Mouse (Mus musculus) neural tube, embryonic 11.5 days (tissue): ENCODE data around the gene Naa60. TPM values are rescaled to one million over a fixed set of nuclear protein-coding genes. Genes with fewer than 3 reads are reported as not detected.

Experiments
- ATAC-seq: fragments of 200-750 bp; cut with Nextera tagmentation; 2 replicates; pipeline ENCODE4 v1.8.0; 2017; ENCODE audit warnings: moderate number of reproducible peaks, mild to moderate bottlenecking, moderate TSS enrichment, moderate library complexity; ENCODE audit not compliant: insufficient read depth, low FRiP score, low TSS enrichment
- DNase-seq: peaks from one replicate; pipeline ENCODE4 v3.0.0-alpha.2; 2015; ENCODE audit warnings: low spot score
- H3K27ac ChIP-seq: fragments of 300-500 bp; sonication (generic); 2 replicates; pipeline ENCODE4 v1.5.1; 2014; ENCODE audit warnings: low read depth, mild to moderate bottlenecking, low read length
- H3K27me3 ChIP-seq: fragments of 300-500 bp; sonication (generic); 2 replicates; pipeline ENCODE4 v1.6.1; 2014; ENCODE audit warnings: mild to moderate bottlenecking, low read length, mixed read lengths; ENCODE audit not compliant: control insufficient read depth, insufficient read depth
- H3K36me3 ChIP-seq: fragments of 300-500 bp; sonication (generic); 2 replicates; pipeline ENCODE4 v1.6.1; 2014; ENCODE audit warnings: mild to moderate bottlenecking, low read length, moderate library complexity, mixed read lengths; ENCODE audit not compliant: control insufficient read depth, insufficient read depth
- H3K4me1 ChIP-seq: fragments of 300-500 bp; sonication (generic); 2 replicates; pipeline ENCODE4 v1.6.1; 2014; ENCODE audit warnings: low read length, mixed read lengths; ENCODE audit not compliant: control insufficient read depth, insufficient read depth
- H3K4me2 ChIP-seq: fragments of 300-500 bp; sonication (generic); 2 replicates; pipeline ENCODE4 v1.6.1; 2014; ENCODE audit warnings: low read depth, mild to moderate bottlenecking, moderate library complexity
- H3K4me3 ChIP-seq: fragments of 300-500 bp; sonication (generic); 2 replicates; pipeline ENCODE4 v1.5.1; 2014; ENCODE audit warnings: low read depth, low read length
- H3K9ac ChIP-seq: fragments of 300-500 bp; sonication (generic); 2 replicates; pipeline ENCODE4 v1.6.1; 2014; ENCODE audit warnings: mild to moderate bottlenecking, low read length
- H3K9me3 ChIP-seq: fragments of 300-500 bp; sonication (generic); 2 replicates; pipeline ENCODE4 v1.6.1; 2016; ENCODE audit warnings: low read length; ENCODE audit not compliant: control insufficient read depth
- WGBS: fragments of 180-500 bp; shearing (Covaris S2); extraction: QIAGEN DNeasy Blood & Tissue Kit; methylation state at CpG from one replicate; pipeline ENCODE4 v1.1.7; 2014; 5-methylcytosine and 5-hydroxymethylcytosine counted together
- polyA plus RNA-seq: library from polyadenylated mRNA; unstranded; fragments of >200 nt; fragmentation: Nextera tagmentation; extraction: Ambion mirVana; gene quantifications from 2 replicates; pipeline ENCODE4 v1.2.1, GENCODE M21; 2014

Naa60 gene
- polyA plus RNA-seq, 1 experiment from 2014 or later: 66.2 TPM

DNA sequence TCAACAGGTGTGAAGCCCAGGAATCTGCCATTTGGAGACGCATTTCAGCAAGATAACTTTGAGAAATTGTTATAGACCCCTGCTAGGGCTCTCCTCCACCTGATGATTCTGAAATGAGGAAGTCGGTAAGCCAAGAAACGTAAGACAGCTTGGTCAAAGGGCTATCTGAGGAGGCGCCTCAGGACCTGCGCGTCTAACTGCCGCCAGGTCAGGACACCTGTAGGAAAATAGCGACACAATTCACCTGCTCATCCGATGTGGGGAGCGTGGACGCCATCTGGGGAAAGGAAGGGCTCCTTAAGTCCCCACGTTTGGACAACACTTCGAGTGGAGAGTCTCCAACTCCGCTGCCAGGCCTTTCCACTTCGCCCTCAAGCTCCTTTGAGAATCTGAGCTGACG lies 360 bp upstream of the Naa60 start:
- Histone ChIP-seq H3K27me3 (no peaks in the 10 kb centered on the region), H3K4me3 (peak overlapping the region; percentile 52), H3K27ac (no peak overlapping the region), H3K9ac (peak overlapping the region; percentile 20), H3K4me2 (peak overlapping the region; percentile 73), H3K4me1 (peaks cover 3% of the 10 kb centered on the region; the same call in 1 of the 2 replicates), H3K9me3 (no peaks in the 10 kb centered on the region), H3K36me3 (peaks cover 2% of the 10 kb centered on the region; the same call in 1 of the 2 replicates)
- 2% methylated on average over 16 of the region's 16 CpGs for WGBS
- DNase-seq: no peak
- ATAC-seq: 0 out of 2 replicates have a peak, but pooled peaks have one; percentile 1

DNA sequence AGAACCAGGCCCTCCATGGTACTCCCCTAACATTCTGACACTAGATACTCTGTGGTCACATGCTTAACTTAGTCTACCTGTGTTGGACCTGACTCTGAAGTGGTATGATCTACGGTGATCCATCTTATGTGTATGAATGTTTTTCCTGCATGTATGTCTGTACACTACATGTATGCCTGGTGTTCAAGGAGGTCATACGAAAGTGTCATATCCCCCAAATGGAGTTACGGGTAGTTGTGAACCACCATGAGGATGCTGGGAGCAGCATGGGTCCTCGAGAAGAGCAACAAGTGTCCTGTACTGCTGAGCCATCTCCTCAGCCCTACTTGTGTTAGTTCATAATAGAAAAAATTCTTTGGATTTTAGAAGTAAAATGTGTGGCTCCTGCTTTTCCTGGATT lies 4.2 kb downstream of the Naa60 start:
- Histone ChIP-seq H3K9me3 (no peaks in the 10 kb centered on the region), H3K4me1 (peaks cover 3% of the 10 kb centered on the region; the same call in 1 of the 2 replicates), H3K27me3 (no peaks in the 10 kb centered on the region), H3K27ac (no peak overlapping the region), H3K36me3 (peaks cover 4% of the 10 kb centered on the region; the same call in 1 of the 2 replicates), H3K4me3 (no peak overlapping the region), H3K9ac (no peak overlapping the region), H3K4me2 (no peak overlapping the region)
- ATAC-seq: no peak
- WGBS: 91% methylated on average over 4 of the region's 4 CpGs
- DNase-seq: no peak

DNA sequence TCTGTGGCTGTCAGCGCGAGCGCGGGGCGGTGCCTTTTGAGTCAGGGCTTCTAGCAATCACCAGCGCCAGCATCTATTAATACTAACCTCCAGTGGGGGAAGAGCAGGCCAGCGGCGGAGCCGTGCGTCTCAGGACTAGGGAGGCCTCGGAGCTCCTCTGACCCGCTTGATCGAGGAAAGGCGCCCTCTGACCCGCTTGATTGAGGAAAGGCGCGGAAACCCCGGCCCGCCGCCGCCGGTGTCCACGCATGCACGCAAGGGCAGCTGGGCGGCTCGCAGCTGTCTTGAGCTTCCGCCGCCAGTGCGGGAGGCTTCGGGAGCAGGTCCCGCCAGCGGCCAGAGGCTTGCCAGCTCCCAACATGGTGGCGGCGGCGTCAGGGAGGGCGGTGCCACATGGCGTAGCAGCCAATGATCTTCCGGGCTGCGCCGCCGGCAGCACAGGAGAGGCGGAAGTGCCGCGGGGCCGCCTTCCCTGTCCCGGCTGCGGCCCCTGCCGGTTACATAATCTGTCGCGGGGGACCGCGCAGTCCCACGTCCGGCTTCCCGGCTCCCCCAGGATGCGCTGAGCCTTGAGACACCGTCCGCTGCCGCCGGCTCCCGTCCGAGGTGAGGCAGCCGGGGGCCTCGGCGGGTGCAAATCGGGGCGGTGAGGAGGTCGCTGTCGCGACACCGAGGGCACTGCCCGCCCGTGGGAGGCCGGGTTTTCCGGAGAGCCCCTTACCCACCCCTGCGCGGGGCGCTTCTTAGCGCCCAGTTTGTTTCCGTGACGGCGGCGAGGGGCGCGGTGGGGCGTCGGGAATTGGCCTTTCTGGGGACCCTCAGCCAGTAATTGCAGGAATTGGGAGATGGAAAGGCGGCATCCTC lies 12.3 kb downstream of the Naa60 start, which contains the start of the genes Zfp597 and Gm20695:
Zfp597 (minus strand) TSS at position 361 of the 864 bp plus-strand sequence.
Gm20695 (plus strand) TSS at position 448 of the 864 bp plus-strand sequence.
- Histone ChIP-seq H3K36me3 (0 out of 2 replicates have a peak, but pooled peaks cover under 1% of the 10 kb centered on the region), H3K4me1 (peaks cover 5% of the 10 kb centered on the region), H3K4me3 (peak within 1 kb of the TSS; percentile 90), H3K9me3 (no peaks in the 10 kb centered on the region), H3K4me2 (peak within 1 kb of the TSS; percentile 73), H3K27ac (peak within 1 kb of the TSS; percentile 90), H3K9ac (peak within 1 kb of the TSS; percentile 84), H3K27me3 (no peaks in the 10 kb centered on the region)
- under 1% methylated on average over 77 of the region's 88 CpGs for WGBS
- ATAC-seq (peak; percentile 99), DNase-seq (peak; percentile 96)

DNA sequence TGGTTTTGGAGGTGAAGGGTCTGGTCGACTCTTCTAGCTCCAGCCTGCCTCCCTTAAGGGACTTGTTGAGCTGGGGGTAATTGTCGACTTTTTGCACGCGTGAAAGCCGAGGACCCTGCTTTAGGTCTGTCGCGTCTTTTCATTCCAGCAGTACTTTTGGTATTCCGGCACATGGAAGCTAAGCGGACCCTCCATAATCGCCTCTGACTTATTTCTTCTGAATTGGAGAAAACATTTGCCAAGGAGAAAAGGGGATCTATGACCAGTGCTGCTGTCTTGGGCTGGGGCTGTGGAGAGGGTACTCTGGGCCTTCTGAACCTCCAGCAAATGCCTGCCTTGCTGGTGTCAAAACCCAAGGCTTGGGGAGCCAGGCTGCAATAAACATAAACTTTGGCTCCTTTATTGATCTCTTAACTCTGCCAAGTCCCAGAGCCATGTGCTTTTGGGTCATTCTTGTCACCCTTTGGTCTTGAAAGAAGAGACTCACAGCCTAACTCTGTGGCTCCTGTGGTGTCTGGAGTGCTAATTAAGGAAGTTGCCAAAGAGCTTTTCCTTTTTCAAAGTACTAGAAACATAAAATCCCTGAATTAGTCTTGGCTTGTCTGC lies 13.0 kb downstream of the Naa60 start:
- Histone ChIP-seq H3K4me2 (peak overlapping the region; percentile 73), H3K9ac (peak overlapping the region; percentile 84), H3K4me1 (peaks cover 5% of the 10 kb centered on the region), H3K27me3 (no peaks in the 10 kb centered on the region), H3K9me3 (no peaks in the 10 kb centered on the region), H3K4me3 (peak overlapping the region; percentile 90), H3K36me3 (no peaks in the 10 kb centered on the region), H3K27ac (no peak overlapping the region)
- no peak; the same call in 1 of the 2 replicates for ATAC-seq
- WGBS: 3% methylated on average over 10 of the region's 10 CpGs
- peak; percentile 15 for DNase-seq

DNA sequence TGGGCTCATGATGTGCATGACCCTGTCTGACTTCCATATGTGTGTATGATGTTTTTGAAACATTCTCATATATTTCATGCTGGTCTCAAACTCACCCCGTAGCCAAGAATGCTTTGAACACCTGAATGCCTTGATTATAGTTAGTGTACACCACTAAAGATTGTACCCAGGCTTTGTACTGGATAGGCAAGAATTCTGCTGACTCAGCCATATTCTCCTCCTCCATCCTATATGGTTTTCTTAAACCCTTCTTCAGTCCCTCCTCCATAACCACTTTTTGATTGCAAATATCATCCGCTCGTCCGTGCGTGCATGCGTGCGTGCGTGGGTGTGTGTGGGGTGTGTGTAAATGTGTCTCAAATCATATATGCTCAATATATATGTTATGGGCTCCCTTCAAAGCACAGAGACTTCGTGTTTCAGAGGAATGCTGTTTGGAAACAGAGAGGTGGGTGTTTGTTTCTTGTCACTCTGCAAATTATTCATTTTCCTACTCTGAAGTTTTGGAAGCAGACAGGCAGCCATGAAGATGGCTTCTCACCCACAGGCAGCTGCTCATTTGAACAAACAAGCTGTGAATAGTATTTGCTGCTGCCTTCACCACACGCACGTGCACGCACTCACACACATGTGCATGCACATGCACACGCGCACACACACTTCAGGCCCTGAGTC lies 19.6 kb downstream of the Naa60 start:
- H3K9ac ChIP-seq: no peak overlapping the region
- no peak overlapping the region for H3K4me2 ChIP-seq
- H3K27ac ChIP-seq: no peak overlapping the region
- no peak overlapping the region for H3K4me3 ChIP-seq
- ATAC-seq: no peak
- WGBS: 97% methylated on average over 14 of the region's 14 CpGs
- no peaks in the 10 kb centered on the region for H3K9me3 ChIP-seq
- no peaks in the 10 kb centered on the region for H3K27me3 ChIP-seq
- no peak for DNase-seq
- no peaks in the 10 kb centered on the region for H3K4me1 ChIP-seq
- H3K36me3 ChIP-seq: no peaks in the 10 kb centered on the region

GRCm38 (mm10) chr16:3893739-3894138 lies 21.6 kb downstream of the Naa60 start:
- Histone ChIP-seq H3K4me1 (no peaks in the 10 kb centered on the region), H3K9me3 (no peaks in the 10 kb centered on the region), H3K4me3 (no peak overlapping the region), H3K36me3 (no peaks in the 10 kb centered on the region), H3K9ac (no peak overlapping the region), H3K4me2 (no peak overlapping the region), H3K27ac (no peak overlapping the region), H3K27me3 (no peaks in the 10 kb centered on the region)
- DNase-seq (no peak), ATAC-seq (no peak)
- WGBS: 80% methylated on average over 3 of the region's 3 CpGs

DNA sequence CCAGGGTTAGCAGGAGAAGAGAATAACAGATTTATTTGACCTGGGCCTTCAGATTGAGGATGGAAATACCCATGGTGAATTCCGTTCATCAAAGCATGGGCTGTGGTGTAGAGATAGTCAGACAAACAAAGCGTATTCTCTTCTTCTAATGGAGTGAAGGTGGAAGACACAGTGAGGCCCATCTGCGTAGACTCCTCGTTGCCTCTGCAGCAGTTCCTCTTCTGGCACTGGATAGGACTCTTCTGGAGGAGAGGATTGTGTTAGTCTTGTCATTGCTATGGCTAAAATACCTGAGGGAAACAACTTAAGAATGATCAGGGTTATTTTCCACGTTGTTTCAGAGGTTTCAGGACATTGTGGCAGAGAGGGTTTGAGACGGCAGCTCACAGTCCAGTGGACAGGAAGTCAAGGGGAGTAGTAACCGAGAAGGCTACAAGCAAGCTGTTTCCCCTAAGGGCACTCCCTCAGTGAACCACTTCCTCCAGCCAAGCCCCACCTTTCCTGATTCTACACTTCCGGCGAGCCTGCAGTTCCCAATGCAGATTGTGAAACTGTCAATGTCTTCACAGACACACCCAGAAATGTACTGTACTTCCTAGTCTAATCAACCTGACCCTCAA lies 23.1 kb downstream of the Naa60 start:
- ATAC-seq: no peak
- H3K36me3 ChIP-seq: no peaks in the 10 kb centered on the region

DNA sequence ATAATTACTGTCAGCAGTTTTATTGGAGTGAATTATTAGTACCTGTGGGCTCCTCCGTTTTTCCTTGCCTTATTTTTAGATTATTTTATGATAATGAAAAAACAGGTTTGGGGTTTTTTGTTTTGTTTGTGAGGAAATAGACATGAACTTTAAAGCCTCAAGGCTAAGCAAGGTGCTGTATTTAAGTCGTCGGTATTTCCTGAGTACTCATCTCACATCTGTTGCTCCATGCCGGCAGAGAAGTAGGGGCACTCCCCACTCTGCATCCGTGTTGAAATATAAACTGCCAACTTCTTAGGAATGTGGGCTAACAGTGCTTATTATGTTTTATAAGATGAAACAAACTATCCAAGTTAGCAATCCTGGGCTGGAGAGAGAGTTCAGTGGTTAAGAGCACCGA lies 23.9 kb downstream of the Naa60 start:
- WGBS: 87% methylated on average over 6 of the region's 6 CpGs

More for the DNA sequence above, 23.1 kb downstream of the Naa60 start:
- Histone ChIP-seq H3K4me2 (no peak overlapping the region), H3K27ac (no peak overlapping the region), H3K4me1 (no peaks in the 10 kb centered on the region), H3K9ac (no peak overlapping the region), H3K9me3 (no peaks in the 10 kb centered on the region), H3K4me3 (no peak overlapping the region), H3K27me3 (no peaks in the 10 kb centered on the region)
- WGBS: 82% methylated on average over 9 of the region's 9 CpGs
- DNase-seq: no peak

More for the DNA sequence above, 23.9 kb downstream of the Naa60 start:
- no peak for ATAC-seq
- no peak for DNase-seq
- Histone ChIP-seq H3K27me3 (no peaks in the 10 kb centered on the region), H3K36me3 (peaks cover 2% of the 10 kb centered on the region; the same call in 1 of the 2 replicates), H3K9ac (no peak overlapping the region), H3K4me1 (no peaks in the 10 kb centered on the region), H3K9me3 (no peaks in the 10 kb centered on the region), H3K4me3 (no peak overlapping the region), H3K27ac (no peak overlapping the region), H3K4me2 (no peak overlapping the region)
